Mouse (Mus musculus): Measurements from ENCODE around the gene Olfr1342.
A peak's percentile ranks its signal among the peaks of the same experiment; 100 is the strongest.

Olfr1342 gene

GRCm38 (mm10) chr4:118692412-118692973 lies at the start of gene Olfr1342:
Gene Olfr1342 (minus strand): TSS chr4:118692756.
- no peak for DNase-seq (ENCODE audit: low spot score in 2 of 2)

GRCm38 (mm10) chr4:118741881-118742280 lies 49.3 kb upstream of the Olfr1342 start:
- no peak for DNase-seq (ENCODE audit: low spot score in 2 of 2)

- DNase-seq (ENCODE audit: low spot score in 2 of 2) = no peak
Observed at GRCm38 (mm10) chr4:118740988-118741698, 48.6 kb upstream of the Olfr1342 start.

- DNase-seq (ENCODE audit: low spot score in 2 of 2) = no peak
Observed at GRCm38 (mm10) chr4:118739574-118739973, 47.0 kb upstream of the Olfr1342 start.

GRCm38 (mm10) chr4:118731875-118732274 lies 39.3 kb upstream of the Olfr1342 start, which contains the start of gene Olfr1339:
Gene Olfr1339 (plus strand): TSS chr4:118732175.
- no peak for DNase-seq (ENCODE audit: low spot score in 2 of 2)

- DNase-seq (ENCODE audit: low spot score in 2 of 2) = no peak
Observed at GRCm38 (mm10) chr4:118721742-118722483, 29.4 kb upstream of the Olfr1342 start.

GRCm38 (mm10) chr4:118719838-118720237 lies 27.3 kb upstream of the Olfr1342 start, which contains the start of gene Olfr1340:
Gene Olfr1340 (plus strand): TSS chr4:118720138.
- no peak for DNase-seq (ENCODE audit: low spot score in 2 of 2)

GRCm38 (mm10) chr4:118711656-118712055 lies 19.1 kb upstream of the Olfr1342 start:
- no peak for DNase-seq (ENCODE audit: low spot score in 2 of 2)

- no peak for DNase-seq (ENCODE audit: low spot score in 2 of 2)
Observed at GRCm38 (mm10) chr4:118708086-118708485, 15.5 kb upstream of the Olfr1342 start.

- DNase-seq (ENCODE audit: low spot score in 2 of 2) = no peak
Observed at GRCm38 (mm10) chr4:118703223-118703622, 10.7 kb upstream of the Olfr1342 start, which contains the start of gene Olfr1341. Gene Olfr1341 (plus strand): TSS chr4:118703523.

- DNase-seq (ENCODE audit: low spot score in 2 of 2) = no peak
Observed at GRCm38 (mm10) chr4:118693812-118694211, 1.3 kb upstream of the Olfr1342 start.

GRCm38 (mm10) chr4:118687086-118687485 lies 5.5 kb downstream of the Olfr1342 start:
- DNase-seq (ENCODE audit: low spot score in 2 of 2) = no peak

- no peak for DNase-seq (ENCODE audit: low spot score in 2 of 2)
Observed at GRCm38 (mm10) chr4:118658652-118659051, 33.9 kb downstream of the Olfr1342 start, which contains the start of gene Olfr62. Gene Olfr62 (plus strand): TSS chr4:118658952.

- DNase-seq (ENCODE audit: low spot score in 2 of 2) = peak in 1 of 2 experiments; percentile 6
Observed at GRCm38 (mm10) chr4:118645234-118645633, 47.3 kb downstream of the Olfr1342 start.

- peak; percentile 5 to 10 for DNase-seq (ENCODE audit: low spot score in 2 of 2)
Observed at GRCm38 (mm10) chr4:118642346-118643190, 50.0 kb downstream of the Olfr1342 start.
